Mouse (Mus musculus): Measurements from ENCODE around the gene Kcnj9. TPM values are rescaled to one million over a fixed set of nuclear protein-coding genes. Genes with fewer than 3 reads are reported as not detected.

Kcnj9 gene
- polyA plus RNA-seq, 1 experiment from 2014 or later = not detected

- Histone ChIP-seq H3K9ac (replicated peaks) (no peak overlapping the region), H3K9me3 (no peaks in the 10 kb centered on the region), H3K27me3 (no peaks in the 10 kb centered on the region), H3K36me3 (no peaks in the 10 kb centered on the region; the same call in 1 of the 2 replicates), H3K4me1 (replicated peaks) (no peaks in the 10 kb centered on the region), H3K4me2 (no peak overlapping the region), H3K27ac (no peak overlapping the region), H3K4me3 (replicated peaks) (no peak overlapping the region)
- WGBS = 80% methylated on average over 6 of the region's 6 CpGs
- ATAC-seq (ENCODE audit: insufficient number of reproducible peaks, insufficient read depth, low FRiP score, low TSS enrichment, low read depth) = no peak
These were observed 55.7 kb downstream of the Kcnj9 start for GRCm38 (mm10) chr1:172273386-172273785.

- Histone ChIP-seq H3K9ac (replicated peaks) (no peak overlapping the region), H3K27me3 (no peaks in the 10 kb centered on the region), H3K4me1 (replicated peaks) (no peaks in the 10 kb centered on the region), H3K27ac (no peak overlapping the region), H3K4me3 (replicated peaks) (no peak overlapping the region), H3K9me3 (no peaks in the 10 kb centered on the region), H3K36me3 (no peaks in the 10 kb centered on the region), H3K4me2 (no peak overlapping the region)
- no peak for ATAC-seq (ENCODE audit: insufficient number of reproducible peaks, insufficient read depth, low FRiP score, low TSS enrichment, low read depth)
- WGBS = 75% methylated on average over 10 of the region's 10 CpGs
These were observed 57.4 kb downstream of the Kcnj9 start for GRCm38 (mm10) chr1:172271765-172272164.

- H3K27me3 ChIP-seq = no peaks in the 10 kb centered on the region
- no peaks in the 10 kb centered on the region for H3K9me3 ChIP-seq
- no peak for ATAC-seq (ENCODE audit: insufficient number of reproducible peaks, insufficient read depth, low FRiP score, low TSS enrichment, low read depth)
- H3K9ac ChIP-seq (replicated peaks) = no peak overlapping the region
- H3K36me3 ChIP-seq = no peaks in the 10 kb centered on the region
- no peaks in the 10 kb centered on the region for H3K4me1 ChIP-seq (replicated peaks)
- H3K4me3 ChIP-seq (replicated peaks) = no peak overlapping the region
- no peak overlapping the region for H3K27ac ChIP-seq
- WGBS = 89% methylated on average over 3 of the region's 3 CpGs
- H3K4me2 ChIP-seq = no peak overlapping the region
These were observed 57.9 kb downstream of the Kcnj9 start for GRCm38 (mm10) chr1:172271208-172271607.

Other genes starting within 250 kb of the Kcnj9 start
- gene Copa, start 246.8 kb downstream of the Kcnj9 start, polyA plus RNA-seq (2016; fragmentation: Nextera tagmentation; extraction: Ambion mirVana) = 219 and 228 TPM in 2 replicates
- 86.6 and 96.6 TPM in 2 replicates for gene Ncstn, start 246.5 kb downstream of the Kcnj9 start, polyA plus RNA-seq (2016; fragmentation: Nextera tagmentation; extraction: Ambion mirVana)
- gene Pex19, start 202.6 kb downstream of the Kcnj9 start, polyA plus RNA-seq (2016; fragmentation: Nextera tagmentation; extraction: Ambion mirVana) = 173 and 177 TPM in 2 replicates
- 179 TPM in 2 replicates for gene Dcaf8, start 181.2 kb downstream of the Kcnj9 start, polyA plus RNA-seq (2016; fragmentation: Nextera tagmentation; extraction: Ambion mirVana)
- 69.5 and 76.5 TPM in 2 replicates for gene Pea15a, start 122.5 kb downstream of the Kcnj9 start, polyA plus RNA-seq (2016; fragmentation: Nextera tagmentation; extraction: Ambion mirVana)
- gene Casq1, start 109.5 kb downstream of the Kcnj9 start, polyA plus RNA-seq (2016; fragmentation: Nextera tagmentation; extraction: Ambion mirVana) = 2.9 and 4.1 TPM in 2 replicates
- not detected in 2 replicates for gene Atp1a4, start 70.9 kb downstream of the Kcnj9 start, polyA plus RNA-seq (2016; fragmentation: Nextera tagmentation; extraction: Ambion mirVana)
- gene Igsf8, start 67.7 kb downstream of the Kcnj9 start, polyA plus RNA-seq (2016; fragmentation: Nextera tagmentation; extraction: Ambion mirVana) = 44.1 and 45.9 TPM in 2 replicates
- gene Atp1a2, start 31.3 kb downstream of the Kcnj9 start, polyA plus RNA-seq (2016; fragmentation: Nextera tagmentation; extraction: Ambion mirVana) = 5.1 and 5.4 TPM in 2 replicates
- gene Kcnj10, start 11.9 kb upstream of the Kcnj9 start, polyA plus RNA-seq (2016; fragmentation: Nextera tagmentation; extraction: Ambion mirVana) = 0.04 and 0.05 TPM in 2 replicates
- gene Pigm, start 47.2 kb upstream of the Kcnj9 start, polyA plus RNA-seq (2016; fragmentation: Nextera tagmentation; extraction: Ambion mirVana) = 9.3 and 9.8 TPM in 2 replicates
- 0.21 TPM in 1 of 2 replicates, not detected in the other for gene Slamf9, start 146.0 kb upstream of the Kcnj9 start, polyA plus RNA-seq (2016; fragmentation: Nextera tagmentation; extraction: Ambion mirVana)
- gene Igsf9, start 152.5 kb upstream of the Kcnj9 start, polyA plus RNA-seq (2016; fragmentation: Nextera tagmentation; extraction: Ambion mirVana) = 69.7 and 70.5 TPM in 2 replicates
- 66.4 and 74.9 TPM in 2 replicates for gene Tagln2, start 170.7 kb upstream of the Kcnj9 start, polyA plus RNA-seq (2016; fragmentation: Nextera tagmentation; extraction: Ambion mirVana)
- 1.1 and 1.2 TPM in 2 replicates for gene Cfap45, start 191.5 kb upstream of the Kcnj9 start, polyA plus RNA-seq (2016; fragmentation: Nextera tagmentation; extraction: Ambion mirVana)
- gene Vsig8, start 226.6 kb upstream of the Kcnj9 start, polyA plus RNA-seq (2016; fragmentation: Nextera tagmentation; extraction: Ambion mirVana) = 0.18 TPM in 1 of 2 replicates, not detected in the other

All from limb, embryonic 12.5 days (tissue).